Mouse (Mus musculus): ENCODE results near the gene Ear2.
"Not testable (repeated sequence)": the region's sequence is repeated elsewhere in the genome, so short reads cannot be mapped to it uniquely, and the experiment has no call there.

- TF ChIP-seq CTCF (IDR thresholded peaks at IDR 0.05; ENCODE audit: borderline replicate concordance, extremely low read depth, insufficient read depth, insufficient read length), result peak; percentile 18; the same call in 1 of the 2 replicates
- TF ChIP-seq POLR2A (IDR thresholded peaks at IDR 0.05; ENCODE audit: borderline replicate concordance, extremely low read depth, insufficient read depth, insufficient read length, poor library complexity, severe bottlenecking), result not testable (repeated sequence)
Observed at GRCm38 (mm10) chr14:44067879-44068278, 34.6 kb upstream of the Ear2 start.
